Mouse (Mus musculus) liver, embryonic 14.5 days (tissue): ENCODE measurements at regions not wholly inside any gene's neighbourhood (a gene's known extent, or its start where the extent isn't known, plus 50 kb on each side); places are given as distances from the start of the nearest gene placed in this dataset.
"Not testable (repeated sequence)": the region's sequence is repeated elsewhere in the genome, so short reads cannot be mapped to it uniquely, and the experiment has no call there.

Experiments used
- ATAC-seq: fragments of 200-750 bp; cut with Nextera tagmentation; 2 replicates; pipeline ENCODE4 v1.8.0; 2017; ENCODE audit warnings: moderate number of reproducible peaks, mild to moderate bottlenecking, moderate library complexity; ENCODE audit not compliant: insufficient read depth
- DNase-seq, 3 experiments: peaks; one replicate each; pipeline ENCODE4 v3.0.0-alpha.2; 2012 to 2013; ENCODE audit warnings: low read depth in 3 of 3, low spot score in 3 of 3
- H3K27ac ChIP-seq: fragments of 300-500 bp; sonication (generic); 2 replicates; pipeline ENCODE4 v1.5.1; 2014; ENCODE audit warnings: moderate library complexity, mild to moderate bottlenecking, control low read depth, inconsistent platforms
- H3K27me3 ChIP-seq: fragments of 300-500 bp; sonication (generic); 2 replicates; pipeline ENCODE4 v1.6.1; 2014; ENCODE audit warnings: mild to moderate bottlenecking, low read length, moderate library complexity; ENCODE audit not compliant: control insufficient read depth, insufficient read depth
- H3K36me3 ChIP-seq: fragments of 300-500 bp; sonication (generic); replicated peaks from 2 replicates; pipeline ENCODE4 v1.6.1; 2014; ENCODE audit warnings: low read depth; ENCODE audit not compliant: control insufficient read depth, insufficient read depth
- H3K4me1 ChIP-seq, 2 experiments: fragments of 200-500 bp in 1 of 2; fragments of 300-500 bp in 1 of 2; sonication (generic) in 1 of 2; replicated peaks; 2 replicates each; pipeline ENCODE4 v1.6.1; 2012 to 2014; ENCODE audit warnings: antibody characterized with exemption in 1 of 2, inconsistent platforms in 1 of 2, low read length in 1 of 2; ENCODE audit not compliant: control insufficient read depth in 2 of 2, insufficient read depth in 2 of 2
- H3K4me2 ChIP-seq: fragments of 300-500 bp; sonication (generic); 2 replicates; pipeline ENCODE4 v1.6.1; 2014; ENCODE audit warnings: low read depth, mild to moderate bottlenecking, control low read depth, moderate library complexity
- H3K4me3 ChIP-seq, 2 experiments: fragments of 200-500 bp in 1 of 2; fragments of 300-500 bp in 1 of 2; sonication (generic) in 1 of 2; 2 replicates each; pipeline ENCODE4 v1.5.1; 2012 to 2014; ENCODE audit warnings: low read depth in 2 of 2, low read length in 2 of 2, mild to moderate bottlenecking in 2 of 2, control low read depth in 1 of 2, inconsistent platforms in 1 of 2, moderate library complexity in 1 of 2; ENCODE audit not compliant: insufficient read depth in 1 of 2
- H3K9ac ChIP-seq: fragments of 300-500 bp; sonication (generic); replicated peaks from 2 replicates; pipeline ENCODE4 v1.6.1; 2014; ENCODE audit warnings: mild to moderate bottlenecking, control low read depth, moderate library complexity
- H3K9me3 ChIP-seq: fragments of 300-500 bp; sonication (generic); 2 replicates; pipeline ENCODE4 v1.6.1; 2016; ENCODE audit warnings: low read length, mixed read lengths; ENCODE audit not compliant: control insufficient read depth
- CTCF ChIP-seq: IDR thresholded peaks from 2 replicates; pipeline ENCODE4 v1.5.1; 2016; ENCODE audit warnings: antibody characterized with exemption, low read depth, control low read depth
- EP300 ChIP-seq: IDR thresholded peaks from 2 replicates; pipeline ENCODE4 v1.6.1; 2016; ENCODE audit warnings: antibody characterized with exemption, low read depth
- WGBS: fragments of 180-500 bp; shearing (Covaris S2); extraction: QIAGEN DNeasy Blood & Tissue Kit; methylation state at CpG from one replicate; pipeline ENCODE4 v1.1.7; 2014; ENCODE audit not compliant: insufficient replicate concordance; 5-methylcytosine and 5-hydroxymethylcytosine counted together

DNA sequence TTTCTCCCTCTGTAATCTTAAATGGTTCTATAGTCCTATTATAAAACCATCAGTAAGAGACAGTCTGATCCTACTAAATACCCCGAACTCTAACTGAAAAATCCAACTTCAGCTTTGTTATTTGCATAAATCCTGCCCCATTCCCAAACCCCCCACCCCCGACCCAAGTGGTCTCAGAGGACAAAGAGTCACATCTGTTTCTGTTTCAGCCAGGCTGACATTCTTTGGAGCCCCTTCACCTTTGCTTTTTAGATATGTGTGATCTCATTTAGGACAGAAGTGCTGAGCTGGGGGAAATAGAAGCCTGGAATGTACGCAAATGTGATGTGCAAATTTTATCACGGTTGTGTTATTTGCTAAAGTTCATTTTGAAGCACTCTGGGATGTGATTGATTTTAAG is 98.3 kb upstream of the Wdfy3 start:
- Histone ChIP-seq H3K4me1 (no peaks in the 10 kb centered on the region), H3K4me2 (no peak overlapping the region), H3K9ac (no peak overlapping the region), H3K9me3 (no peaks in the 10 kb centered on the region), H3K27ac (no peak overlapping the region), H3K27me3 (no peaks in the 10 kb centered on the region), H3K4me3 (no peak overlapping the region), H3K36me3 (no peaks in the 10 kb centered on the region)
- no peak for ATAC-seq
- WGBS: 44% methylated on average over 4 of the region's 4 CpGs
- TF ChIP-seq EP300: no peak
- TF ChIP-seq CTCF: no peak
- no peak for DNase-seq

DNA sequence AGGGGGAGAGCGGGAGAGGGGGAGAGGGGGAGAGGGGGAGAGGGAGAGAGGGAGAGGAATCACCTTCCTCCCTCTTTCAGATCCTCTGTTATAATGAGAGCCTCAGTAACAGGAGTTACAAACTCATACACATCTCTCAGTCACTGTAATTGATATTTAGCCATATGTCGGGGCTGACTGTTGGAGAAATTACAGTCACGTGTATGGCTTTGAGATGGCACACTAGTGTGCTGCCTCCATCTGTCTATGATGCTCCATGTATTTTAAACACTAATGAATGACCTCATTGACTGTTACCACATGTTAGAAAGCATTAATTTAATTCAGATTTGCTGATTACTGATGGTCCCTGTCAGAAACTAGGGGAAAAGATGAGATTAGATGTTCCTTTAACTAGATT is 102.1 kb upstream of the Wdfy3 start:
- no peak overlapping the region for H3K4me2 ChIP-seq
- no peak for DNase-seq
- ATAC-seq: no peak
- 64% methylated on average over 2 of the region's 3 CpGs for WGBS
- H3K27me3 ChIP-seq: no peaks in the 10 kb centered on the region
- TF ChIP-seq EP300 (no peak), CTCF (no peak)
- H3K9ac ChIP-seq: no peak overlapping the region
- no peak overlapping the region for H3K27ac ChIP-seq
- H3K36me3 ChIP-seq: no peaks in the 10 kb centered on the region
- H3K4me1 ChIP-seq: no peaks in the 10 kb centered on the region
- H3K4me3 ChIP-seq: no peak overlapping the region
- H3K9me3 ChIP-seq: no peaks in the 10 kb centered on the region

DNA sequence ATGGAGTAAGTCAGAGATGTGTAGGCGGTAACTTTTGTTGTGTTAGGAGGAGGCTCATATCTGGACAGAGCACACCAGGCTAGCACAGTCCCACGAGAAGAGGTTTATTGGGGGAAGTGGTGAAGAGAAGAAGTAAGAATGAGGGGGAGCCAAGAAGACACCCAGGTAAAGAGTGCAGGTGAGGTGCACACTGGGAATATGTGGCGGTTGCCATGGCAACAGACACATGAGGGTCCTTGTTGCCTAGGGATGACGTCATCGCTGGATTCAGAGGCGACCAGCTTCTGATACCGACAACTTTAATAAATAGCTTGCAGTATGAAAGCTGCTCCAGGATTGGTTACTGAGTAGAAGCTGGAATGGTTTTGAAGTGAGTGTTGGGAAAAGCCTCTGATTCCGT is 110.5 kb upstream of the Wdfy3 start:
- Histone ChIP-seq H3K27me3 (no peaks in the 10 kb centered on the region), H3K36me3 (no peaks in the 10 kb centered on the region), H3K4me1 (no peaks in the 10 kb centered on the region), H3K9me3 (no peaks in the 10 kb centered on the region), H3K27ac (no peak overlapping the region), H3K9ac (no peak overlapping the region), H3K4me2 (no peak overlapping the region), H3K4me3 (no peak overlapping the region)
- DNase-seq: no peak
- TF ChIP-seq CTCF (no peak), EP300 (no peak)
- WGBS: 69% methylated on average over 8 of the region's 8 CpGs
- no peak for ATAC-seq

DNA sequence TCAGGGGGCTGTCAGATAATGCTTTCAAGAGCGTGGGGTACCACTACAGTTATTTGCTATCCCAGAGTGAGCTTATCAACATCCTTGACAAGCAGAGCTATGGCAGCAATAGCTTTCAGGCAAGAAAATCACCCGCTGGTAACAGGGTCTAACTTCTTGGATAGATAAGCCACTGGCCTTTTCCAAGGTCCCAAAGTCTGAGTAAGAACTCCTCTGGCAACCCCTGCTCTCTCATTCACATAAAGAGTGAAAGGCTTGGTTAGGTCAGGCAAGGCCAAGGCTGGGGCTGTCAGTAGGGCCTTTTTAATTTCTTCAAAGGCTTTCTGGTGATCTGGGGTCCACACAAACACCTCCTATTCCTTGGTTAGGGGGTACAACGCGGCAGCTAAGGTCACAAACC is 119.2 kb upstream of the Wdfy3 start:
- not testable (repeated sequence) for H3K27ac ChIP-seq, H3K9me3 ChIP-seq, H3K9ac ChIP-seq, H3K4me1 ChIP-seq, DNase-seq, H3K4me2 ChIP-seq, H3K27me3 ChIP-seq, ATAC-seq, H3K4me3 ChIP-seq, H3K36me3 ChIP-seq
- 62% methylated on average over 4 of the region's 4 CpGs for WGBS

DNA sequence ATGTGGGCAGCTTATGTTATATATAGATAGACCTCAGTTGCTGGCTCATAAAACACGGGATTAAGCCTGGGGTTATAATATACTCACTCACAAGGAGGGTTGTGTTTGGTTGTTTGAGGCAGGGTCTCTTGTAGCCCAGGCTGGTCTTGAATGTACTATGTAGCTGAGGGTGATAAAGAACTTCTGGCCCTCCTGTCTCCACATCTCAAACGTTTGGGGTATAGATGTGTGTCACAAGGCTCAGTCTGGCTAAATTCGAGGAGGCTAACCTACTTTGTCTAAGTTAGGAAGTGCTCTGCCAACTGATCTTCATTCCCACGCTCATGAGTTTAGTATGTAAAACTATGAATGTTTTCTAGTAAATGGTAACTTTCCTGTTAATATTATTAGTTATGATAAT is 136.7 kb upstream of the Wdfy3 start:
- Histone ChIP-seq H3K27ac (no peak overlapping the region), H3K9ac (no peak overlapping the region), H3K4me1 (no peaks in the 10 kb centered on the region), H3K9me3 (no peaks in the 10 kb centered on the region), H3K36me3 (no peaks in the 10 kb centered on the region), H3K4me2 (no peak overlapping the region), H3K27me3 (no peaks in the 10 kb centered on the region), H3K4me3 (no peak overlapping the region)
- WGBS: 33% methylated on average over 4 of the region's 4 CpGs
- ATAC-seq: no peak
- no peak for TF ChIP-seq EP300
- no peak for TF ChIP-seq CTCF
- no peak for DNase-seq

DNA sequence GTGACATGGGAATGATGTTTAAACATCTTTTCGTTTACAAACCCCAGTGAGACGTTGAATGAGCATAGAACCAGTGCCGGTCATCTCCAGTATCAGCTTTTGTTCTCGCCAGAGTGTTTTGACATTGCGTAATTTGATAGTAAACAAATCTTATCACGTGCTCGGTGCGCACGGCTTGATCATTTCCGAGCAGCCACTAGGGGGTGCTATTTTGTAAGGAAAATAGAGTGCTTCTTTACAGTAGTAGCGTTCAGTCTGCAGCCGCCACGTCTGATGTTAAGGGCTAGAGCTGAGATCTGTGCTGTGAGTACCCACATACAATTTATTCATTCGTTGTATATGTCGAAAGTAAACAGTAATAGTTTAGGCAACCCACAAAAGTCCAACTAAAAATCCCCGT is 137.2 kb upstream of the Wdfy3 start:
- no peak overlapping the region for H3K4me2 ChIP-seq
- DNase-seq: peak; percentile 13 to 20 (median 14)
- H3K4me1 ChIP-seq: no peaks in the 10 kb centered on the region
- no peaks in the 10 kb centered on the region for H3K9me3 ChIP-seq
- 4% methylated on average over 16 of the region's 16 CpGs for WGBS
- no peak for ATAC-seq
- H3K9ac ChIP-seq: no peak overlapping the region
- TF ChIP-seq CTCF (peak; percentile 68), EP300 (no peak)
- no peaks in the 10 kb centered on the region for H3K27me3 ChIP-seq
- H3K4me3 ChIP-seq: no peak overlapping the region
- no peak overlapping the region for H3K27ac ChIP-seq
- no peaks in the 10 kb centered on the region for H3K36me3 ChIP-seq
